Mouse (Mus musculus) C3H10T1/2 (cell line): ENCODE results near the gene Plppr5. TPM values are rescaled to one million over a fixed set of nuclear protein-coding genes. Genes with fewer than 3 reads are reported as not detected.

Experiments used
- polyA plus RNA-seq, 2 experiments: library from polyadenylated mRNA; unstranded; fragments of >200 nt; fragmentation: generic; extraction: Trizol; gene quantifications; one replicate each; pipeline ENCODE4 v1.2.1; 2012; ENCODE audit warnings: missing spikeins in 2 of 2

Gene Plppr5
- polyA plus RNA-seq = under 1 TPM in 1 of 2 experiments, not detected in 1; 0.12 TPM

GRCm38 (mm10) chr3:117574529-117575252, at the start of gene Plppr5:
Gene Plppr5, plus strand, starts transcription at chr3:117574836.

Other genes with a start within 250 kb of the Plppr5 start
- gene Plppr4, start 214.0 kb upstream of the Plppr5 start, polyA plus RNA-seq = not detected